Mouse (Mus musculus) forebrain, embryonic 13.5 days (tissue): Measurements from ENCODE around the gene Scgn. TPM values are rescaled to one million over a fixed set of nuclear protein-coding genes. Genes with fewer than 3 reads are reported as not detected.

Source experiments
- ATAC-seq: fragments of 200-750 bp; cut with Nextera tagmentation; 2 replicates; pipeline ENCODE4 v1.8.0; 2017
- H3K27ac ChIP-seq: fragments of 300-500 bp; sonication (generic); 2 replicates; pipeline ENCODE4 v1.5.1; 2015; ENCODE audit warnings: inconsistent platforms, mild to moderate bottlenecking, moderate library complexity
- H3K27me3 ChIP-seq: fragments of 300-500 bp; sonication (generic); 2 replicates; pipeline ENCODE4 v1.6.1; 2015; ENCODE audit warnings: mild to moderate bottlenecking, inconsistent platforms
- H3K36me3 ChIP-seq: fragments of 300-500 bp; sonication (generic); 2 replicates; pipeline ENCODE4 v1.6.1; 2015; ENCODE audit warnings: mild to moderate bottlenecking, inconsistent platforms; ENCODE audit not compliant: poor library complexity, severe bottlenecking
- H3K4me1 ChIP-seq: fragments of 300-500 bp; sonication (generic); 2 replicates; pipeline ENCODE4 v1.6.1; 2015; ENCODE audit warnings: inconsistent platforms
- H3K4me2 ChIP-seq: fragments of 300-500 bp; sonication (generic); 2 replicates; pipeline ENCODE4 v1.6.1; 2015; ENCODE audit warnings: inconsistent platforms, mild to moderate bottlenecking, moderate library complexity
- H3K4me3 ChIP-seq: fragments of 300-500 bp; sonication (generic); 2 replicates; pipeline ENCODE4 v1.5.1; 2015; ENCODE audit warnings: mild to moderate bottlenecking, inconsistent platforms
- H3K9ac ChIP-seq: fragments of 300-500 bp; sonication (generic); 2 replicates; pipeline ENCODE4 v1.6.1; 2015; ENCODE audit warnings: mild to moderate bottlenecking, inconsistent platforms
- H3K9me3 ChIP-seq: fragments of 300-500 bp; sonication (generic); replicated peaks from 2 replicates; pipeline ENCODE4 v1.6.1; 2016; ENCODE audit warnings: inconsistent platforms
- WGBS: fragments of 180-500 bp; shearing (Covaris S2); methylation state at CpG from one replicate; pipeline ENCODE4 v1.1.7; 2015; 5-methylcytosine and 5-hydroxymethylcytosine counted together
- polyA plus RNA-seq: library from polyadenylated mRNA; unstranded; fragments of >200 nt; fragmentation: Nextera tagmentation; extraction: Ambion mirVana; gene quantifications from 2 replicates; pipeline ENCODE4 v1.2.1, GENCODE M21; 2015

The Scgn gene
- polyA plus RNA-seq, 1 experiment from 2014 or later: 2.1 TPM

- Histone ChIP-seq H3K4me2 (no peak within 1 kb of the TSS), H3K27me3 (no peaks in the 10 kb centered on the region), H3K36me3 (no peaks in the 10 kb centered on the region), H3K27ac (no peak within 1 kb of the TSS), H3K4me3 (no peak within 1 kb of the TSS), H3K9ac (no peak within 1 kb of the TSS), H3K9me3 (no peaks in the 10 kb centered on the region), H3K4me1 (no peaks in the 10 kb centered on the region)
- WGBS: 94% methylated on average over 39 of the region's 39 CpGs
- ATAC-seq: no peak
Measured at GRCm38 (mm10) chr13:23933421-23934210, 57.4 kb downstream of the Scgn start, which contains the start of gene Hist1h2ba. Gene Hist1h2ba, minus strand, starts transcription at chr13:23934156.

GRCm38 (mm10) chr13:23930904-23931303 lies 60.1 kb downstream of the Scgn start:
- no peak overlapping the region for H3K4me3 ChIP-seq
- no peaks in the 10 kb centered on the region for H3K4me1 ChIP-seq
- H3K9me3 ChIP-seq: no peaks in the 10 kb centered on the region
- no peak for ATAC-seq
- H3K27ac ChIP-seq: no peak overlapping the region
- no peaks in the 10 kb centered on the region for H3K27me3 ChIP-seq
- 75% methylated on average over 11 of the region's 11 CpGs for WGBS
- H3K9ac ChIP-seq: no peak overlapping the region
- no peak overlapping the region for H3K4me2 ChIP-seq
- no peaks in the 10 kb centered on the region for H3K36me3 ChIP-seq

GRCm38 (mm10) chr13:23930461-23930860 lies 60.6 kb downstream of the Scgn start:
- Histone ChIP-seq H3K36me3 (no peaks in the 10 kb centered on the region), H3K9ac (no peak overlapping the region), H3K4me2 (no peak overlapping the region), H3K27me3 (no peaks in the 10 kb centered on the region), H3K4me1 (no peaks in the 10 kb centered on the region), H3K9me3 (no peaks in the 10 kb centered on the region), H3K27ac (no peak overlapping the region), H3K4me3 (no peak overlapping the region)
- WGBS: 93% methylated on average over 9 of the region's 9 CpGs
- ATAC-seq: no peak

GRCm38 (mm10) chr13:23928637-23929036 lies 62.4 kb downstream of the Scgn start:
- no peak overlapping the region for H3K4me3 ChIP-seq
- H3K36me3 ChIP-seq: no peaks in the 10 kb centered on the region
- no peak for ATAC-seq
- H3K27ac ChIP-seq: no peak overlapping the region
- WGBS: 73% methylated on average over 3 of the region's 3 CpGs
- no peaks in the 10 kb centered on the region for H3K4me1 ChIP-seq
- H3K4me2 ChIP-seq: no peak overlapping the region
- H3K9me3 ChIP-seq: no peaks in the 10 kb centered on the region
- no peaks in the 10 kb centered on the region for H3K27me3 ChIP-seq
- H3K9ac ChIP-seq: no peak overlapping the region

- Histone ChIP-seq H3K36me3 (no peaks in the 10 kb centered on the region), H3K4me3 (no peak overlapping the region), H3K4me2 (no peak overlapping the region), H3K4me1 (no peaks in the 10 kb centered on the region), H3K27me3 (no peaks in the 10 kb centered on the region), H3K9me3 (no peaks in the 10 kb centered on the region), H3K9ac (no peak overlapping the region), H3K27ac (no peak overlapping the region)
- ATAC-seq: no peak
- WGBS: 60% methylated on average over 2 of the region's 2 CpGs
Measured at GRCm38 (mm10) chr13:23925792-23926191, 65.2 kb downstream of the Scgn start.

GRCm38 (mm10) chr13:23917674-23918073 lies 73.3 kb downstream of the Scgn start:
- no peak overlapping the region for H3K9ac ChIP-seq
- no peak overlapping the region for H3K4me3 ChIP-seq
- H3K27me3 ChIP-seq: no peaks in the 10 kb centered on the region
- H3K36me3 ChIP-seq: no peaks in the 10 kb centered on the region
- H3K9me3 ChIP-seq: no peaks in the 10 kb centered on the region
- no peak for ATAC-seq
- no peaks in the 10 kb centered on the region for H3K4me1 ChIP-seq
- H3K4me2 ChIP-seq: no peak overlapping the region
- H3K27ac ChIP-seq: no peak overlapping the region
- 85% methylated on average over 4 of the region's 4 CpGs for WGBS

- no peak for ATAC-seq
- H3K36me3 ChIP-seq: no peaks in the 10 kb centered on the region
Measured at GRCm38 (mm10) chr13:23916132-23916531, 74.9 kb downstream of the Scgn start.

GRCm38 (mm10) chr13:23914376-23915167 lies 76.4 kb downstream of the Scgn start, which contains the start of gene Slc17a4:
Gene Slc17a4, minus strand, starts transcription at chr13:23915009.
- H3K9ac ChIP-seq: no peak within 1 kb of the TSS
- no peaks in the 10 kb centered on the region for H3K4me1 ChIP-seq
- 76% methylated on average over 9 of the region's 9 CpGs for WGBS

More at GRCm38 (mm10) chr13:23916132-23916531, 74.9 kb downstream of the Scgn start:
- H3K9ac ChIP-seq: no peak overlapping the region
- H3K4me1 ChIP-seq: no peaks in the 10 kb centered on the region
- no peak overlapping the region for H3K4me3 ChIP-seq
- 95% methylated on average over 1 of the region's 1 CpGs for WGBS
- H3K27me3 ChIP-seq: no peaks in the 10 kb centered on the region
- H3K4me2 ChIP-seq: no peak overlapping the region
- H3K9me3 ChIP-seq: no peaks in the 10 kb centered on the region
- H3K27ac ChIP-seq: no peak overlapping the region

GRCm38 (mm10) chr13:23913791-23914306 lies 77.2 kb downstream of the Scgn start:
- Histone ChIP-seq H3K9me3 (no peaks in the 10 kb centered on the region), H3K4me3 (no peak overlapping the region), H3K36me3 (no peaks in the 10 kb centered on the region), H3K27me3 (no peaks in the 10 kb centered on the region), H3K9ac (no peak overlapping the region), H3K4me1 (no peaks in the 10 kb centered on the region), H3K27ac (no peak overlapping the region), H3K4me2 (no peak overlapping the region)
- ATAC-seq: no peak
- WGBS: 58% methylated on average over 6 of the region's 6 CpGs

More at GRCm38 (mm10) chr13:23914376-23915167, 76.4 kb downstream of the Scgn start, which contains the start of gene Slc17a4:
- no peaks in the 10 kb centered on the region for H3K9me3 ChIP-seq
- H3K36me3 ChIP-seq: no peaks in the 10 kb centered on the region
- no peak within 1 kb of the TSS for H3K4me3 ChIP-seq
- no peaks in the 10 kb centered on the region for H3K27me3 ChIP-seq
- no peak within 1 kb of the TSS for H3K4me2 ChIP-seq
- ATAC-seq: no peak
- H3K27ac ChIP-seq: no peak within 1 kb of the TSS

- Histone ChIP-seq H3K36me3 (no peaks in the 10 kb centered on the region), H3K4me3 (no peak overlapping the region), H3K4me1 (no peaks in the 10 kb centered on the region), H3K27me3 (no peaks in the 10 kb centered on the region), H3K9me3 (no peaks in the 10 kb centered on the region), H3K9ac (no peak overlapping the region), H3K4me2 (no peak overlapping the region), H3K27ac (no peak overlapping the region)
- no peak for ATAC-seq
- 94% methylated on average over 5 of the region's 5 CpGs for WGBS
Measured at GRCm38 (mm10) chr13:23911335-23911734, 79.7 kb downstream of the Scgn start.

GRCm38 (mm10) chr13:23910121-23910520 lies 80.9 kb downstream of the Scgn start:
- H3K36me3 ChIP-seq: no peaks in the 10 kb centered on the region
- H3K4me3 ChIP-seq: no peak overlapping the region
- no peak for ATAC-seq
- no peak overlapping the region for H3K9ac ChIP-seq
- H3K9me3 ChIP-seq: no peaks in the 10 kb centered on the region
- no peaks in the 10 kb centered on the region for H3K27me3 ChIP-seq
- no peak overlapping the region for H3K27ac ChIP-seq
- no peaks in the 10 kb centered on the region for H3K4me1 ChIP-seq
- no peak overlapping the region for H3K4me2 ChIP-seq
- 86% methylated on average over 5 of the region's 5 CpGs for WGBS

- WGBS: 98% methylated on average over 5 of the region's 5 CpGs
- ATAC-seq: no peak
- Histone ChIP-seq H3K4me1 (no peaks in the 10 kb centered on the region), H3K9ac (no peak overlapping the region), H3K36me3 (no peaks in the 10 kb centered on the region), H3K27ac (no peak overlapping the region), H3K9me3 (no peaks in the 10 kb centered on the region), H3K4me3 (no peak overlapping the region), H3K4me2 (no peak overlapping the region), H3K27me3 (no peaks in the 10 kb centered on the region)
Measured at GRCm38 (mm10) chr13:23906906-23907305, 84.1 kb downstream of the Scgn start.
